Mouse (Mus musculus) small intestine, adult 2 months (tissue): ENCODE measurements around the gene L1td1.

Source experiments
- CTCF ChIP-seq: fragments of 200-500 bp; IDR thresholded peaks from 2 replicates; pipeline ENCODE4 v1.5.1; 2012; ENCODE audit warnings: low read depth, mild to moderate bottlenecking, control low read depth, inconsistent platforms, low read length, moderate library complexity, mixed read lengths; ENCODE audit not compliant: insufficient replicate concordance, insufficient read length; ENCODE audit errors: extremely low read depth
- POLR2A ChIP-seq: fragments of 200-500 bp; IDR thresholded peaks from 2 replicates; pipeline ENCODE4 v1.6.1; 2012; ENCODE audit warnings: low read depth, mild to moderate bottlenecking, control low read depth, inconsistent platforms, low read length, moderate library complexity

DNA sequence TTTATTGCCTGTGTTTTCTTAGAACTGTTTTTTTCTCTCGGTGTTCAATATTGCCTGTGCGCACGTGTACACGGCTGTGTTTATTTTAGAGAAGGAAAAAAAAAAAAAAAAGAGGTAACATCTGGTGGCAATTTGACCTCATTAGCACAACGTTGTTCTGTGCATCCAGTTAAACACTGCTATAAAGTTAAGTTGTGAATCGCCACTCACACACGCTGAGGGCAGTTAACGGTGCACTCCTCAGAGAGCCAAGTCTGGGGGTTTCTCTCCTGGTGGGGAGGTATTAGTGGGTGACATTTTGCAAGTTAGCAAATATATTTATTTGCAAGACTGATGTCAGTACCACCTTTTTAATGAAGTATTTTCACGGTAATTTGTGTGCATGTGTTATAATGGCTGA, 49.0 kb upstream of the L1td1 start:
- no peak for TF ChIP-seq POLR2A
- TF ChIP-seq CTCF: no peak
